Mouse (Mus musculus) hindbrain, embryonic 14.5 days (tissue): ENCODE data around the gene Srp68. TPM values are rescaled to one million over a fixed set of nuclear protein-coding genes. Genes with fewer than 3 reads are reported as not detected.
A peak's percentile ranks its signal among the peaks of the same experiment; 100 is the strongest.

ENCODE experiments used
- ATAC-seq: fragments of 200-750 bp; cut with Nextera tagmentation; 2 replicates; pipeline ENCODE4 v1.8.0; 2017; ENCODE audit warnings: moderate number of reproducible peaks, mild to moderate bottlenecking, moderate TSS enrichment, moderate library complexity; ENCODE audit not compliant: low FRiP score
- DNase-seq: peaks from one replicate; pipeline ENCODE4 v3.0.0-alpha.2; 2015; ENCODE audit warnings: low spot score
- H3K27ac ChIP-seq: fragments of 300-500 bp; sonication (generic); 2 replicates; pipeline ENCODE4 v1.5.1; 2014; ENCODE audit warnings: mild to moderate bottlenecking, moderate library complexity
- H3K27me3 ChIP-seq: fragments of 300-500 bp; sonication (generic); 2 replicates; pipeline ENCODE4 v1.6.1; 2014; ENCODE audit warnings: mild to moderate bottlenecking, low read length, mixed read lengths; ENCODE audit not compliant: control insufficient read depth, insufficient read depth
- H3K36me3 ChIP-seq: fragments of 300-500 bp; sonication (generic); replicated peaks from 2 replicates; pipeline ENCODE4 v1.6.1; 2014; ENCODE audit not compliant: control insufficient read depth, insufficient read depth
- H3K4me1 ChIP-seq: fragments of 300-500 bp; sonication (generic); replicated peaks from 2 replicates; pipeline ENCODE4 v1.6.1; 2014; ENCODE audit warnings: antibody characterized with exemption, low read length, mixed read lengths; ENCODE audit not compliant: control insufficient read depth, insufficient read depth
- H3K4me2 ChIP-seq: fragments of 300-500 bp; sonication (generic); replicated peaks from 2 replicates; pipeline ENCODE4 v1.6.1; 2014; ENCODE audit warnings: mild to moderate bottlenecking, moderate library complexity
- H3K4me3 ChIP-seq: fragments of 300-500 bp; sonication (generic); replicated peaks from 2 replicates; pipeline ENCODE4 v1.5.1; 2014; ENCODE audit warnings: mild to moderate bottlenecking, low read length
- H3K9ac ChIP-seq: fragments of 300-500 bp; sonication (generic); 2 replicates; pipeline ENCODE4 v1.6.1; 2014
- H3K9me3 ChIP-seq: fragments of 300-500 bp; sonication (generic); 2 replicates; pipeline ENCODE4 v1.6.1; 2016; ENCODE audit warnings: low read length; ENCODE audit not compliant: control insufficient read depth
- WGBS: fragments of 180-500 bp; shearing (Covaris S2); extraction: QIAGEN DNeasy Blood & Tissue Kit; methylation state at CpG from one replicate; pipeline ENCODE4 v1.1.7; 2014; 5-methylcytosine and 5-hydroxymethylcytosine counted together
- polyA plus RNA-seq: library from polyadenylated mRNA; unstranded; fragments of >200 nt; fragmentation: Nextera tagmentation; extraction: Ambion mirVana; gene quantifications from 2 replicates; pipeline ENCODE4 v1.2.1, GENCODE M21; 2014

Gene Srp68
- polyA plus RNA-seq, 1 experiment from 2014 or later = 52.0 TPM

DNA sequence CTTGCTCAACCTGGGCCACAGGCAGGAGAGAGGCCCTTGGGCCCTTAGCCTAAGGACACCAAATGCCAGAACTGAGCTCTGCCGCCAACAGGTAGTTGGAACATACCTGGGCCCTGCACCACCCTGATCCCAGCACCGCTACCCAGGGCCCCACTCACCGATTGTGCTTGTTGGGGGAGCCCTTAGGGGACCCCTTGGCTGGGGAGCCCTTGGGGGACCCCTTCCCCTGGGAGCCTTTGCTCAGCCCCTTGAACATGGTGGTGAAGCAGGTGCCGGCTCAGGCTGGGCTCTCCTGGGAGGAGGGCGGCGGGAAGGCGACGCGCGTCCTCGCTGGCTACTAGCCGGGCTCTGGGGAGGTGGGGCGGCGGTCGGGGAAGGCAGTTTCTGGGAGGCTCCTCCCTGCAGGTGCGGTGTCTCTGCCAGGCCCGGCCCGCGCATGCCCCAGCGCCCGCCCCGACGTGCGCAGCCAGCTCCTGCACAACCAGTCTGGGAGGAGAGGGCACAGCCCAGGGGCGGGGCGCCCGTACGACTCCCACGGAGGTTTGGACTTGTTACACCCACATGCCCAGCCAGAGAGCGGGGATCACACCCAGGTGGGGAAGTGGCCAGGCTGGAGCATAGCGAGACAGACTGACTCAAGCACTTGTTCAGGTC lies 36.1 kb downstream of the Srp68 start, which contains the start of gene Evpl:
Evpl (minus strand) TSS at position 336 of the 654 bp plus-strand sequence.
- Histone ChIP-seq H3K4me2 (no peak within 1 kb of the TSS), H3K27me3 (peaks cover 14% of the 10 kb centered on the region), H3K9ac (no peak within 1 kb of the TSS), H3K9me3 (no peaks in the 10 kb centered on the region), H3K36me3 (peaks cover 7% of the 10 kb centered on the region; the same call in 1 of the 2 replicates), H3K4me1 (peaks cover 6% of the 10 kb centered on the region; the same call in 1 of the 2 replicates), H3K4me3 (no peak within 1 kb of the TSS), H3K27ac (no peak within 1 kb of the TSS)
- ATAC-seq (no peak), DNase-seq (no peak)
- 14% methylated on average over 30 of the region's 31 CpGs for WGBS

DNA sequence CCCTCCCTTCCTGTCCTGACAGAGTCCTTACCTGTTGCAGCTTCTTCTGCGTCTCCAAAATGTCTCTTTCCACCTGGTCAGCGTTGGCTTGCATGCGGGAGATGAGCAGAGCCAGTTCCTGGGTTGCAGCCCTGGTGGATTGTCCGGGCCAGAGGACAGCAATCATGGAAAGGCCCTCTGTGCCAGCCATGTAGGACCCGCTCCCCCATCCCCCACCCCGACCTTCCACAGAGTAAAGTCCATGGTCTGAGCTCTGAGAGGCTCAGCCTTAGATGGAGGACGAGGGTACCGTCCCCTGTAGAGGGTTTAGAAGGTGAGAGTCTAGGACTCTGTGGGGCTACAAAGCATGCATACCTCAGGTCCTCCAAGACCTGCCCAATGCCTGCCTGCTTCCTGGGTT lies 39.1 kb downstream of the Srp68 start:
- H3K4me3 ChIP-seq = no peak overlapping the region
- 87% methylated on average over 8 of the region's 8 CpGs for WGBS

DNA sequence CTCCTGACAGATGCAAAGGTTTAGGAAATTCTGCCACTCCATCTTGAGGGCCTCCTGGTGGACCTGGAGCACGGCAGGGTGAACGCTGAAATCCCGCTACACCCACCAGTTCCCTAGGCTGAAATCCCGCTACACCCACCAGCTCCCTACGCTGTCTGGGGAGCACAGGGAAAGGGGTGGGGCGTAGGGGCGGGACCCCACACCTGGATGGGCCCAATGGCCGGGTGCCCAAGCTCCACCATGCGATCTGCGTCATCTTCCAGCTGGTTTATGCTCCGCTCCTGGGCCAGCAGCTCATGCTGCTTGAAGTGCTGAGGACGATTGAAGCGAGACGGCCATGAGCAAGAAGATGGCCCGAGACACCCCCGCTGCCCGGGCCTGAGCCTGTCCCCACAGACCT lies 41.6 kb downstream of the Srp68 start:
- Histone ChIP-seq H3K9ac (no peak overlapping the region), H3K4me3 (no peak overlapping the region), H3K27me3 (peaks cover 7% of the 10 kb centered on the region), H3K4me2 (peak overlapping the region; percentile 31), H3K36me3 (no peaks in the 10 kb centered on the region), H3K27ac (no peak overlapping the region), H3K4me1 (no peaks in the 10 kb centered on the region), H3K9me3 (no peaks in the 10 kb centered on the region)
- no peak for ATAC-seq
- 21% methylated on average over 16 of the region's 17 CpGs for WGBS
- no peak for DNase-seq

More for the DNA sequence above, 39.1 kb downstream of the Srp68 start:
- DNase-seq = no peak
- H3K36me3 ChIP-seq = no peaks in the 10 kb centered on the region
- H3K27ac ChIP-seq = no peak overlapping the region
- ATAC-seq = no peak
- peaks cover 6% of the 10 kb centered on the region; the same call in 1 of the 2 replicates for H3K4me1 ChIP-seq
- no peaks in the 10 kb centered on the region for H3K9me3 ChIP-seq
- H3K9ac ChIP-seq = no peak overlapping the region
- peaks cover 18% of the 10 kb centered on the region for H3K27me3 ChIP-seq
- H3K4me2 ChIP-seq = no peak overlapping the region

DNA sequence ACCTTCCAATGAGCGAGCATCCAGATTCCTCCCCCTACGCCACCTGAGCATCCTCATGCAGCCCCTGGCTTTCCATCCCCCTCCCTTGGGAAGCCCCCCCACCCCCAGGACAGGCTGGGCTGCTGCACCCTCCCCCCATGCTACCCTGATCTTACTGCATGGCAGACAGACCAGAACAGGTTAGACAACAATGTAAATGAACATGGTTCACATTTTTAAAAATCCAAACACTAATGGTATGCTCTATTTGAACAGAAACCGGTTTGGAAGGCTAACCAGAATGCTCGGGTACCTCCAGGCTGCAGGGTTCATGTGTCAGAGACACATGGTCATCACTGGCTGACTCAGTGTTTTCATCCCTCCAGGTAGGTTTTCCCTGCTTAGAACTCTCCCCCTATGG lies 45.3 kb downstream of the Srp68 start:
- no peak overlapping the region for H3K9ac ChIP-seq
- no peak overlapping the region for H3K4me2 ChIP-seq
- H3K9me3 ChIP-seq = no peaks in the 10 kb centered on the region
- H3K36me3 ChIP-seq = no peaks in the 10 kb centered on the region
- 81% methylated on average over 4 of the region's 4 CpGs for WGBS
- H3K4me3 ChIP-seq = no peak overlapping the region
- DNase-seq = no peak
- no peak for ATAC-seq
- no peak overlapping the region for H3K27ac ChIP-seq
- no peaks in the 10 kb centered on the region for H3K4me1 ChIP-seq
- H3K27me3 ChIP-seq = peaks cover 14% of the 10 kb centered on the region

DNA sequence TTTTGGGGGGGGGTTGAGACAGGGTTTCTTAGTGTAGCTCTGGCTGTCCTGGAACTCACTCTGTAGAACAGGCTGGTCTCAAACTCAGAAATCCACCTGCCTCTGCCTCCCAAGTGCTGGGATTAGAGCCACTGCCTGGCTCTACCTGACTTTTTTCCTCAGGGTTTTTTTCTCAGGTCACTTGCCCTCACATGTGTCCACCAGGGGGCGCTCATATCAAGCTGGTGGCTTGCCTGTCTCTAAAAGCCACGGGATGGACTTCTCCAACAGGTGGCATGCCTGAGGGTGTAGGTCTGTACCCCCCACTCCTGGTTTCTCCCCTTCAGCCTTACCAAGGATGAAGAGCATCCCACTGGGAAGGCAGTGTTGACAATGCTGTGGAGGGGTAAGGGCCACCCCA lies 47.6 kb downstream of the Srp68 start:
- peaks cover 4% of the 10 kb centered on the region; the same call in 1 of the 2 replicates for H3K9me3 ChIP-seq
- H3K4me1 ChIP-seq = no peaks in the 10 kb centered on the region
- no peak overlapping the region for H3K9ac ChIP-seq
- H3K4me3 ChIP-seq = no peak overlapping the region
- H3K27me3 ChIP-seq = peaks cover 30% of the 10 kb centered on the region
- no peak overlapping the region for H3K4me2 ChIP-seq
- ATAC-seq (no peak), DNase-seq (peak; percentile 70)
- H3K27ac ChIP-seq = no peak overlapping the region
- H3K36me3 ChIP-seq = no peaks in the 10 kb centered on the region
- WGBS = 2% methylated on average over 2 of the region's 2 CpGs

DNA sequence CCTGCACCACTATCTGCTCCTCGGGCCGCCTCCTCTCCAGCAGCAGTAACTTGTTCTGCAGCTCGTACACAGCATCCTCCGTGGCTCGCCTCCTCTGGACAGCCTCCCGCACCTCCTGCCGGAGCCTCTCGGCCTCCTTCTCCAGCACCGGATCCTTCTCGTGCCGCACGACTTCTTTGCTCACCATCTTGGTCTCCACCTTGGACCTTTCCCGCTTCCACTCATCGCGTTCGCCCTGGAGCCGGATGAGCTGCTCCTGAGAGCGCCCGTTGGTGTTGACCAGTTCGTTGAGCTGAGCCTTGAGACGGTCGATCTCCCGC lies 51.3 kb downstream of the Srp68 start:
- Histone ChIP-seq H3K9ac (peak overlapping the region; percentile 12; the same call in 1 of the 2 replicates), H3K36me3 (no peaks in the 10 kb centered on the region), H3K4me3 (peak overlapping the region; percentile 15), H3K4me1 (no peaks in the 10 kb centered on the region), H3K4me2 (peak overlapping the region; percentile 49), H3K27me3 (peaks cover 43% of the 10 kb centered on the region), H3K27ac (no peak overlapping the region), H3K9me3 (peaks cover 7% of the 10 kb centered on the region; the same call in 1 of the 2 replicates)
- WGBS = 18% methylated on average over 23 of the region's 23 CpGs
- ATAC-seq (no peak), DNase-seq (no peak)

DNA sequence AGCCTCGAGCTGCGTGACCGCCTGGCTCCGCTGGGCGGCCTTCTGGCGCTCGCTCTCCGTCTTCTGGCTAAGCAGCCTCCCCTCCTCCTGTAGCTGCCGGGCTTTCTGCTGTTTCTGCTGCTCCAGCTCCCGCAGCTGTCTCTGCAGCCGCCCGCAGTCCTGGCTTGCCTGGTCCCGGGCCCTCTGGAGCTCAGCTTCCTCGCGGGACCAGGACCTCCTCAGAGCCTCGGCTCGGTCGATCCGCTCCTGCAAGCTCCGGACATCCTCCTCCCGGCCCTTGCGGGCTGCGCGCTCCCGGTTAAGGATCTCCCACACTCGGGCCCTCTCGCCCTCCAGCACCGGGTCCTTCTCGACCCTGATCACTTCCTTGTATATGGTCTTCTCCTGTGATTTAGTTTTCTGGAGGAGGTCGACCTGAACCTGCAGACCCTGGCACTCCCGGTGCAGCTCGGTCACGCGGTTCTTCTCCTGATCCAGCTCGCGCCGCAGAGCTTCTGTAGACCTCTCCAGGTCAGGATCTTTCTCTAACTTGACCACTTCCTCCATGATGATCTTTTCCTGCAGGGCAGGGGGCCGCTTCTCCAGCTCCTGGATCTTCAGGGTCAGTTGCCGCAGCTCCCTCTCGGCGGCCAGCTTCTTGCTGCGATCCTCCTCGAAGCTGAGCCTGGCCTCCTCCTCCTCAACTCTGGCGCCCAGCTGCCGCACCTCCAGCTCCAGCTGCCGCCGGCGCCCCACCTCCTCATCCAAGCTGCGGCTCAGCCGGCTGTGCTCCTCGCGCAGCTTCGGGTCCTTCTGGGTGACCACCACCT lies 51.9 kb downstream of the Srp68 start:
- Histone ChIP-seq H3K27ac (no peak overlapping the region), H3K4me3 (peak overlapping the region; percentile 15), H3K4me2 (peak overlapping the region; percentile 49), H3K4me1 (no peaks in the 10 kb centered on the region), H3K27me3 (peaks cover 43% of the 10 kb centered on the region), H3K36me3 (no peaks in the 10 kb centered on the region), H3K9ac (peak overlapping the region; percentile 12; the same call in 1 of the 2 replicates), H3K9me3 (peaks cover 7% of the 10 kb centered on the region; the same call in 1 of the 2 replicates)
- DNase-seq = no peak
- no peak for ATAC-seq
- WGBS = 9% methylated on average over 53 of the region's 53 CpGs

DNA sequence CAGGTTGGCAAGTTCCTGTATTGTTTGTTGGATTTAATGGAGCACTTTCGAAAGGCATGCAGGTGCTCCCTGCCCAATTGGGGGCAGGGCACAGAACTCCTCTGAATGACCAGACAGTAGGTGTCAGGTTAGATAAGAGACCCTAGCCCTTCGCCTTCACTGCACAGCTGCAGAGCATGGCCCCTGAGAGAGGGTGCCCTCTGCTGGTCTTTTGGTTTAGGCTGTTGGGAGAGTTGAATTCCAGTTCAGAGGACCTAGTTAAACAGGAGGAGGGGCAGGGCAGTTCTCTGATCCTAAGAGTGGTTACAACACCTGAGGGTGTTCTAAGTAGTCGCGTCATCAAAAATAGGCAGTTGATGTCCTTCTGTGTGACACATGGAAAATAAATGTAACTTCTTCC lies 54.1 kb downstream of the Srp68 start:
- H3K9ac ChIP-seq = no peak overlapping the region
- 36% methylated on average over 4 of the region's 4 CpGs for WGBS
- DNase-seq (peak; percentile 62), ATAC-seq (no peak)
- H3K36me3 ChIP-seq = no peaks in the 10 kb centered on the region
- no peak overlapping the region for H3K4me2 ChIP-seq
- H3K4me1 ChIP-seq = no peaks in the 10 kb centered on the region
- no peak overlapping the region for H3K4me3 ChIP-seq
- H3K27me3 ChIP-seq = peaks cover 43% of the 10 kb centered on the region
- no peak overlapping the region for H3K27ac ChIP-seq
- peaks cover 7% of the 10 kb centered on the region; the same call in 1 of the 2 replicates for H3K9me3 ChIP-seq

DNA sequence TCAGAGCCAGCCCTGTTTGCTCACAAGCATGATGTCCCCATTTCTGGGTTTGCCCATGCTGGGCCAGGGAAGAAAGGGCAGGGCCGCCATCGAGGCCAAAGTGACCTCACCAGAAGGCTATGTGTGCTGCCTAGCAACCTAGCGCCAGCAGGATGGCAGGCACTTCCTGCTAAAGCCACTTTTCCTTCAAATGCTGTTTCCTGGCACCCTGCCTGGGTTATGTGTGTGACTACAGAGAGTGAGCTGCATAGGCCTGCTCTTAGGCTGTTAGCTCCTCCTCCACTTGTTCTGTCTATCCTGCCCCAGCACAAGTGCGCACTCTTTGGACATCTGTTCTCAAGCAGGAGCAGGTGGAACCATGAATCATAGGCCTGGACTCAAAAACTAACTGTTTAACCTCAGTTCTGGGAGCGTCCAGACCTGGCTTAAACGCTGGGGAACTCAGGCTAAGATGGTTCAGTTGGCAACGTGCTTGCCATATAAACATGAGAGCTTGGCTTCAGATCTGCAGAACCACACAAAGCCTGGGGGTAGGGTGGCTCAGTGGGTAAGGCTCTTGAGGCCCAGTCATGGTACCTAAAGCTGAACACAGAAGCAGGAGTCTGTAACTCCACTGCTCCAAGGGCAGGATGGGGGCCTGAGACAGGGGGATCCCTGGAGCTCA lies 55.1 kb downstream of the Srp68 start:
- Histone ChIP-seq H3K4me1 (no peaks in the 10 kb centered on the region), H3K4me3 (no peak overlapping the region), H3K9me3 (peaks cover 7% of the 10 kb centered on the region; the same call in 1 of the 2 replicates), H3K27me3 (peaks cover 38% of the 10 kb centered on the region), H3K36me3 (no peaks in the 10 kb centered on the region), H3K9ac (no peak overlapping the region), H3K4me2 (no peak overlapping the region), H3K27ac (peak overlapping the region; percentile 66)
- peak; percentile 76 for DNase-seq
- ATAC-seq = peak; percentile 68; the same call in 1 of the 2 replicates
- WGBS = 50% methylated on average over 7 of the region's 7 CpGs
